Mouse (Mus musculus) midbrain, embryonic 14.5 days (tissue): ENCODE data around the gene Fem1b. TPM values are rescaled to one million over a fixed set of nuclear protein-coding genes. Genes with fewer than 3 reads are reported as not detected.
"Not testable (repeated sequence)": the region's sequence is repeated elsewhere in the genome, so short reads cannot be mapped to it uniquely, and the experiment has no call there.

Source experiments
- ATAC-seq: fragments of 200-750 bp; cut with Nextera tagmentation; 2 replicates; pipeline ENCODE4 v1.8.0; 2017; ENCODE audit warnings: moderate number of reproducible peaks, moderate library complexity; ENCODE audit not compliant: low FRiP score, low TSS enrichment
- DNase-seq: peaks from one replicate; pipeline ENCODE4 v3.0.0-alpha.2; 2015
- H3K27ac ChIP-seq: fragments of 300-500 bp; sonication (generic); replicated peaks from 2 replicates; pipeline ENCODE4 v1.5.1; 2014; ENCODE audit warnings: mild to moderate bottlenecking, low read depth, low read length, moderate library complexity
- H3K27me3 ChIP-seq: fragments of 300-500 bp; sonication (generic); 2 replicates; pipeline ENCODE4 v1.6.1; 2014; ENCODE audit warnings: low read length, control low read depth, mixed read lengths; ENCODE audit not compliant: control insufficient read depth, insufficient read depth
- H3K36me3 ChIP-seq: fragments of 300-500 bp; sonication (generic); 2 replicates; pipeline ENCODE4 v1.6.1; 2014; ENCODE audit warnings: low read length, control low read depth; ENCODE audit not compliant: control insufficient read depth, insufficient read depth
- H3K4me1 ChIP-seq: fragments of 300-500 bp; sonication (generic); 2 replicates; pipeline ENCODE4 v1.6.1; 2014; ENCODE audit warnings: mild to moderate bottlenecking, antibody characterized with exemption, low read length, control low read depth; ENCODE audit not compliant: control insufficient read depth, insufficient read depth
- H3K4me2 ChIP-seq: fragments of 300-500 bp; sonication (generic); 2 replicates; pipeline ENCODE4 v1.6.1; 2014; ENCODE audit warnings: mild to moderate bottlenecking, low read length, moderate library complexity
- H3K4me3 ChIP-seq: fragments of 300-500 bp; sonication (generic); replicated peaks from 2 replicates; pipeline ENCODE4 v1.5.1; 2014; ENCODE audit warnings: low read depth, low read length
- H3K9ac ChIP-seq: fragments of 300-500 bp; sonication (generic); replicated peaks from 2 replicates; pipeline ENCODE4 v1.6.1; 2014; ENCODE audit warnings: mild to moderate bottlenecking, low read length, moderate library complexity
- H3K9me3 ChIP-seq: fragments of 300-500 bp; sonication (generic); 2 replicates; pipeline ENCODE4 v1.6.1; 2016; ENCODE audit warnings: low read length, control low read depth, mixed read lengths; ENCODE audit not compliant: control insufficient read depth
- WGBS: fragments of 180-500 bp; shearing (Covaris S2); extraction: QIAGEN DNeasy Blood & Tissue Kit; methylation state at CpG from one replicate; pipeline ENCODE4 v1.1.7; 2014; 5-methylcytosine and 5-hydroxymethylcytosine counted together
- polyA plus RNA-seq: library from polyadenylated mRNA; unstranded; fragments of >200 nt; fragmentation: Nextera tagmentation; extraction: Ambion mirVana; gene quantifications from 2 replicates; pipeline ENCODE4 v1.2.1, GENCODE M21; 2014

Gene Fem1b
- polyA plus RNA-seq, 1 experiment from 2014 or later = 103 TPM

GRCm38 (mm10) chr9:62810543-62811515 lies 905 bp downstream of the Fem1b start:
- H3K9ac ChIP-seq = peak overlapping the region; percentile 93
- under 1% methylated on average over 58 of the region's 58 CpGs for WGBS

DNA sequence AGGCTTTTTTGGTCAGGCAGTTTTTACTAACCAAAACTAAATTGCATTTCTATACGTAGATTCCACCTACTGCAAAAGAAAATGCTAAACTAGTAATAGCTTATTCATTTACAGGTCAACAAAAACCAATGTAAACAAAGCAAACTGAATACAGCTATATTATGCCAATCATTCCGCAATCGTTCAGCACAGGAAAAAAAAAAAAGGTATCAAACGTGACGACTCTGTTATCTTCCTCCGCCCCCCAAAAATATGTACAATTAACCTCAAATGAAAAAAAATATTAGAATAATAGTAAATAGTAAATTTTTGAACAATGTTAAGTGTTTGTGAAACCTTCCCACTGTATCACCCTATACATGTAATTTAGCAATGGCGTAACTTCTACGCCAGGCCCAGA lies 1.6 kb downstream of the Fem1b start:
- Histone ChIP-seq H3K27me3 (no peaks in the 10 kb centered on the region), H3K36me3 (no peaks in the 10 kb centered on the region), H3K4me3 (peak overlapping the region; percentile 94), H3K9ac (peak overlapping the region; percentile 93), H3K9me3 (no peaks in the 10 kb centered on the region), H3K4me1 (peaks cover 19% of the 10 kb centered on the region), H3K27ac (peak overlapping the region; percentile 98; the same call in 1 of the 2 replicates), H3K4me2 (peak overlapping the region; percentile 88)
- DNase-seq (no peak), ATAC-seq (no peak)
- 19% methylated on average over 8 of the region's 8 CpGs for WGBS

More at GRCm38 (mm10) chr9:62810543-62811515, 905 bp downstream of the Fem1b start:
- peak; percentile 68 for DNase-seq
- no peaks in the 10 kb centered on the region for H3K36me3 ChIP-seq
- peak overlapping the region; percentile 94 for H3K4me3 ChIP-seq
- H3K27me3 ChIP-seq = no peaks in the 10 kb centered on the region
- H3K9me3 ChIP-seq = no peaks in the 10 kb centered on the region
- peaks cover 19% of the 10 kb centered on the region for H3K4me1 ChIP-seq
- peak overlapping the region; percentile 98 for H3K27ac ChIP-seq
- peak; percentile 61 for ATAC-seq
- H3K4me2 ChIP-seq = peak overlapping the region; percentile 88

DNA sequence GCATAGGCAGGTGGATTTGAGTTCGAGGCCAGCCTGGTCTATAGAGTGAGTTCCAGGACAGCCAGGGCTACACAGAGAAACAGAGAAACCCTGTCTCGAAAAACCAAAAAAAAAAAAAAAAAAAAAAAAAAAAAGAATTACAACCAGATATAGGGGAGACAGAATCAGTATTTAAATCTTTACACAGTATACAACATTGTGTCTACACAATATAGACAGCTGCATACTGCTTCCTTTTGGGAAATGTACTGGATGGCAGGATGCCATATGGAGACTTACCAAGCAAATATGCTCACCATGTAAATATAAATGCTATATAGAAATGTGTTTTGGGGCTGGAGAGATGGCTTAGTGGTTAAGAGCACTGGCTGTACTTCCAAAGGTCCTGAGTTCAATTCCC lies 12.5 kb downstream of the Fem1b start:
- H3K9ac ChIP-seq, ATAC-seq, H3K4me3 ChIP-seq, H3K27ac ChIP-seq, DNase-seq, H3K9me3 ChIP-seq, H3K27me3 ChIP-seq, H3K4me1 ChIP-seq, H3K4me2 ChIP-seq: not testable (repeated sequence)
- WGBS = 97% methylated on average over 2 of the region's 2 CpGs
- H3K36me3 ChIP-seq = peaks cover 34% of the 10 kb centered on the region

GRCm38 (mm10) chr9:62789856-62790255 lies 21.9 kb downstream of the Fem1b start:
- ATAC-seq (no peak), DNase-seq (no peak)
- Histone ChIP-seq H3K9me3 (no peaks in the 10 kb centered on the region), H3K4me2 (no peak overlapping the region), H3K4me1 (no peaks in the 10 kb centered on the region), H3K36me3 (peaks cover 17% of the 10 kb centered on the region), H3K4me3 (no peak overlapping the region), H3K9ac (no peak overlapping the region), H3K27ac (no peak overlapping the region), H3K27me3 (no peaks in the 10 kb centered on the region)
- WGBS = 92% methylated on average over 12 of the region's 12 CpGs

GRCm38 (mm10) chr9:62786721-62787120 lies 25.0 kb downstream of the Fem1b start:
- DNase-seq (no peak), ATAC-seq (no peak)
- H3K4me2 ChIP-seq = no peak overlapping the region
- peaks cover 17% of the 10 kb centered on the region for H3K4me1 ChIP-seq
- no peak overlapping the region for H3K9ac ChIP-seq
- no peak overlapping the region for H3K27ac ChIP-seq
- no peaks in the 10 kb centered on the region for H3K36me3 ChIP-seq
- no peaks in the 10 kb centered on the region for H3K9me3 ChIP-seq
- no peaks in the 10 kb centered on the region for H3K27me3 ChIP-seq
- WGBS = 70% methylated on average over 5 of the region's 5 CpGs
- no peak overlapping the region for H3K4me3 ChIP-seq

DNA sequence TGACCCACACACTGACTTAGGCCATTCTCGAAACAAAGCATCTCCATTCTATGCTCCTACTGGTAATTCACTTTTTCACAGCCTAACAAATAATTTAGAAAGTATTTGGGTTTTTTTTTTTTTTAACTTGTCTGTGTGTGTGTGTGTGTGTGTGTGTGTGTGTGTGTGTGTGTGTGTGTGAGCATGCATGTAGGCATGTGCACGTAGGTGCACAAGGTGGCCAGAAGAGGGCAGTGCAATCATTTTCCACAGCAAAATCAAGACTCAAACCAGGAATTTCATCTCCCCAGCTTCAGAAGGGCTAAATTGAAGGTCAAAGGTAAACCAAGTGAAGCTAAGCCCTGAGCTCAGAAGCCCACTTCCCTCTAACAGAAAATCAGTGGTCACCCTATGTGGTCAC lies 27.5 kb downstream of the Fem1b start:
- Histone ChIP-seq H3K27me3 (no peaks in the 10 kb centered on the region), H3K27ac (peak overlapping the region; percentile 69; the same call in 1 of the 2 replicates), H3K4me2 (no peak overlapping the region), H3K9me3 (no peaks in the 10 kb centered on the region), H3K36me3 (no peaks in the 10 kb centered on the region), H3K4me3 (no peak overlapping the region), H3K9ac (no peak overlapping the region), H3K4me1 (peaks cover 19% of the 10 kb centered on the region)
- DNase-seq (no peak), ATAC-seq (no peak)
- 87% methylated on average over 2 of the region's 2 CpGs for WGBS

GRCm38 (mm10) chr9:62782976-62783781 lies 28.6 kb downstream of the Fem1b start:
- peak; percentile 68 for ATAC-seq
- peak overlapping the region; percentile 69 for H3K27ac ChIP-seq

GRCm38 (mm10) chr9:62781965-62782364 lies 29.8 kb downstream of the Fem1b start:
- Histone ChIP-seq H3K27me3 (no peaks in the 10 kb centered on the region), H3K4me2 (no peak overlapping the region), H3K9me3 (no peaks in the 10 kb centered on the region), H3K9ac (no peak overlapping the region), H3K4me3 (no peak overlapping the region), H3K36me3 (no peaks in the 10 kb centered on the region), H3K27ac (no peak overlapping the region), H3K4me1 (peaks cover 19% of the 10 kb centered on the region)
- 28% methylated on average over 3 of the region's 3 CpGs for WGBS
- ATAC-seq = no peak
- DNase-seq = peak; percentile 29

More at GRCm38 (mm10) chr9:62782976-62783781, 28.6 kb downstream of the Fem1b start:
- Histone ChIP-seq H3K4me3 (no peak overlapping the region), H3K36me3 (no peaks in the 10 kb centered on the region), H3K27me3 (no peaks in the 10 kb centered on the region), H3K4me1 (peaks cover 19% of the 10 kb centered on the region), H3K4me2 (peak overlapping the region; percentile 42), H3K9ac (0 out of 2 replicates have a peak overlapping the region, but pooled peaks have one; percentile 14), H3K9me3 (no peaks in the 10 kb centered on the region)
- WGBS = 28% methylated on average over 16 of the region's 16 CpGs
- peak; percentile 87 for DNase-seq
